Mouse (Mus musculus) MEL (cell line): ENCODE measurements at regions not wholly inside any gene's neighbourhood (a gene's known extent, or its start where the extent isn't known, plus 50 kb on each side); places are given as distances from the start of the nearest gene placed in this dataset.

Experiments used
- DNase-seq: peaks from one replicate; pipeline ENCODE4 v3.0.0; 2011; ENCODE audit warnings: low read depth, low spot score
- H3K27ac ChIP-seq: 2 replicates; pipeline ENCODE4 v1.5.1; 2012; ENCODE audit warnings: low read depth, mild to moderate bottlenecking, control low read depth, low read length, moderate library complexity; ENCODE audit not compliant: control insufficient read depth
- H3K27me3 ChIP-seq, 2 experiments: fragments of 150-350 bp in 1 of 2; sonication (generic) in 1 of 2; 2 replicates each; pipeline ENCODE4 v1.6.1; 2012; ENCODE audit warnings: low read length in 2 of 2, mild to moderate bottlenecking in 2 of 2, improper control_type of control experiment in 1 of 2, moderate library complexity in 1 of 2; ENCODE audit not compliant: insufficient read depth in 2 of 2, control insufficient read depth in 1 of 2
- H3K36me3 ChIP-seq, 2 experiments: 2 replicates each; pipeline ENCODE4 v1.6.1; 2012 to 2014; ENCODE audit warnings: low read length in 2 of 2, improper control_type of control experiment in 1 of 2, inconsistent platforms in 1 of 2, mild to moderate bottlenecking in 1 of 2; ENCODE audit not compliant: insufficient read depth in 2 of 2, control insufficient read depth in 1 of 2
- H3K4me1 ChIP-seq, 2 experiments: fragments of 150-350 bp in 1 of 2; sonication (generic) in 1 of 2; 2 replicates each; pipeline ENCODE4 v1.6.1; 2012; ENCODE audit warnings: low read length in 2 of 2, improper control_type of control experiment in 1 of 2, mild to moderate bottlenecking in 1 of 2; ENCODE audit not compliant: insufficient read depth in 2 of 2, control insufficient read depth in 1 of 2
- H3K4me3 ChIP-seq, 2 experiments: fragments of 150-350 bp in 1 of 2; sonication (generic) in 1 of 2; 2 replicates each; pipeline ENCODE4 v1.5.1; 2012; ENCODE audit warnings: low read depth in 2 of 2, low read length in 2 of 2, mild to moderate bottlenecking in 2 of 2, moderate library complexity in 2 of 2, control low read depth in 1 of 2, improper control_type of control experiment in 1 of 2; ENCODE audit not compliant: control insufficient read depth in 1 of 2, insufficient read depth in 1 of 2
- H3K79me2 ChIP-seq: 2 replicates; pipeline ENCODE4 v1.6.1; 2012; ENCODE audit warnings: mild to moderate bottlenecking, low read length, moderate library complexity; ENCODE audit not compliant: control insufficient read depth, poor library complexity, insufficient read depth
- H3K9ac ChIP-seq: 2 replicates; pipeline ENCODE4 v1.6.1; 2012; ENCODE audit warnings: low read depth, mild to moderate bottlenecking, control low read depth, low read length, moderate library complexity; ENCODE audit not compliant: control insufficient read depth, poor library complexity, severe bottlenecking
- H3K9me3 ChIP-seq: fragments of 150-350 bp; sonication (generic); replicated peaks from 2 replicates; pipeline ENCODE4 v1.6.1; 2012; ENCODE audit warnings: mild to moderate bottlenecking, low read length, improper control_type of control experiment, moderate library complexity; ENCODE audit not compliant: insufficient read depth
- CHD2 ChIP-seq: IDR thresholded peaks from 2 replicates; pipeline ENCODE4 v1.6.1; 2011; ENCODE audit warnings: low read length, improper control_type of control experiment
- CTCF ChIP-seq, 3 experiments: IDR thresholded peaks in 2 of 3; conservative IDR thresholded peaks in 1 of 3; 2 replicates each; pipeline ENCODE4 v1.5.1; 2011 to 2012; ENCODE audit warnings: low read length in 3 of 3, low read depth in 2 of 3, mild to moderate bottlenecking in 2 of 3, improper control_type of control experiment in 1 of 3, inconsistent platforms in 1 of 3, mixed read lengths in 1 of 3, moderate library complexity in 1 of 3; ENCODE audit not compliant: control insufficient read depth in 1 of 3, insufficient read depth in 1 of 3, poor library complexity in 1 of 3, severe bottlenecking in 1 of 3
- E2F4 ChIP-seq: IDR thresholded peaks from 2 replicates; pipeline ENCODE4 v1.6.1; 2011; ENCODE audit warnings: low read depth, low read length, improper control_type of control experiment, borderline replicate concordance
- ELF1 ChIP-seq: IDR thresholded peaks from 2 replicates; pipeline ENCODE4 v1.6.1; 2014; ENCODE audit warnings: low read depth, mild to moderate bottlenecking, inconsistent platforms, low read length, improper control_type of control experiment, moderate library complexity
- EP300 ChIP-seq, 2 experiments: IDR thresholded peaks; 2 replicates each; pipeline ENCODE4 v1.6.1; 2011; ENCODE audit warnings: improper control_type of control experiment in 2 of 2, low read length in 2 of 2, low read depth in 1 of 2, mild to moderate bottlenecking in 1 of 2
- ETS1 ChIP-seq: IDR thresholded peaks from 2 replicates; pipeline ENCODE4 v1.6.1; 2012; ENCODE audit warnings: low read depth, mild to moderate bottlenecking, inconsistent platforms, low read length, improper control_type of control experiment, moderate library complexity
- HCFC1 ChIP-seq: IDR thresholded peaks from 2 replicates; pipeline ENCODE4 v1.6.1; 2012; ENCODE audit warnings: low read depth, mild to moderate bottlenecking, inconsistent platforms, low read length, improper control_type of control experiment, moderate library complexity
- MAFK ChIP-seq: IDR thresholded peaks from 2 replicates; pipeline ENCODE4 v1.6.1; 2011; ENCODE audit warnings: low read depth, mild to moderate bottlenecking, low read length, improper control_type of control experiment, borderline replicate concordance
- MEF2A ChIP-seq: IDR thresholded peaks from 2 replicates; pipeline ENCODE4 v1.6.1; 2014; ENCODE audit warnings: low read depth, mild to moderate bottlenecking, inconsistent platforms, low read length, improper control_type of control experiment; ENCODE audit not compliant: poor library complexity, insufficient replicate concordance, severe bottlenecking; ENCODE audit errors: extremely low read depth
- MXI1 ChIP-seq: IDR thresholded peaks from 2 replicates; pipeline ENCODE4 v1.6.1; 2011; ENCODE audit warnings: mild to moderate bottlenecking, low read depth, low read length, improper control_type of control experiment
- MYB ChIP-seq: IDR thresholded peaks from 2 replicates; pipeline ENCODE4 v1.6.1; 2011; ENCODE audit warnings: mild to moderate bottlenecking, low read depth, low read length, improper control_type of control experiment
- POLR2AphosphoS2 ChIP-seq: IDR thresholded peaks from 2 replicates; pipeline ENCODE4 v1.6.1; 2011; ENCODE audit warnings: low read length, improper control_type of control experiment
- POLR2AphosphoS5 ChIP-seq: IDR thresholded peaks from 2 replicates; pipeline ENCODE4 v1.6.1; 2012; ENCODE audit warnings: low read depth, borderline replicate concordance, mild to moderate bottlenecking, inconsistent platforms, low read length, moderate library complexity, mixed read lengths
- RAD21 ChIP-seq: IDR thresholded peaks from 2 replicates; pipeline ENCODE4 v1.6.1; 2011; ENCODE audit warnings: mild to moderate bottlenecking, low read depth, low read length, improper control_type of control experiment
- RCOR1 ChIP-seq: IDR thresholded peaks from 2 replicates; pipeline ENCODE4 v1.6.1; 2012; ENCODE audit warnings: low read depth, mild to moderate bottlenecking, inconsistent platforms, low read length, improper control_type of control experiment
- SIN3A ChIP-seq: IDR thresholded peaks from 2 replicates; pipeline ENCODE4 v1.6.1; 2012; ENCODE audit warnings: low read length, improper control_type of control experiment, inconsistent platforms
- SMC3 ChIP-seq: IDR thresholded peaks from 2 replicates; pipeline ENCODE4 v1.6.1; 2011; ENCODE audit warnings: low read depth, low read length, improper control_type of control experiment
- TAL1 ChIP-seq: IDR thresholded peaks from 2 replicates; pipeline ENCODE4 v1.6.1; 2012; ENCODE audit warnings: mild to moderate bottlenecking, inconsistent platforms, low read length, moderate library complexity, mixed read lengths
- UBTF ChIP-seq: IDR thresholded peaks from 2 replicates; pipeline ENCODE4 v1.6.1; 2012; ENCODE audit warnings: low read depth, mild to moderate bottlenecking, inconsistent platforms, low read length, improper control_type of control experiment, moderate library complexity, borderline replicate concordance; ENCODE audit not compliant: insufficient read depth
- USF1 ChIP-seq: IDR thresholded peaks from 2 replicates; pipeline ENCODE4 v1.6.1; 2014; ENCODE audit warnings: low read depth, mild to moderate bottlenecking, inconsistent platforms, low read length, improper control_type of control experiment, moderate library complexity
- USF2 ChIP-seq, 2 experiments: IDR thresholded peaks; 2 replicates each; pipeline ENCODE4 v1.6.1; 2011 to 2012; ENCODE audit warnings: improper control_type of control experiment in 2 of 2, low read length in 2 of 2, borderline replicate concordance in 1 of 2, inconsistent platforms in 1 of 2, low read depth in 1 of 2, mild to moderate bottlenecking in 1 of 2; ENCODE audit not compliant: insufficient read depth in 1 of 2
- ZC3H11A ChIP-seq: IDR thresholded peaks from 2 replicates; pipeline ENCODE4 v1.6.1; 2012; ENCODE audit warnings: low read depth, mild to moderate bottlenecking, inconsistent platforms, low read length, improper control_type of control experiment
- ZKSCAN1 ChIP-seq: IDR thresholded peaks from 2 replicates; pipeline ENCODE4 v1.6.1; 2012; ENCODE audit warnings: low read depth, mild to moderate bottlenecking, inconsistent platforms, low read length, improper control_type of control experiment, moderate library complexity
- ZNF384 ChIP-seq: IDR thresholded peaks from 2 replicates; pipeline ENCODE4 v1.6.1; 2012; ENCODE audit warnings: low read depth, mild to moderate bottlenecking, inconsistent platforms, low read length, improper control_type of control experiment

DNA sequence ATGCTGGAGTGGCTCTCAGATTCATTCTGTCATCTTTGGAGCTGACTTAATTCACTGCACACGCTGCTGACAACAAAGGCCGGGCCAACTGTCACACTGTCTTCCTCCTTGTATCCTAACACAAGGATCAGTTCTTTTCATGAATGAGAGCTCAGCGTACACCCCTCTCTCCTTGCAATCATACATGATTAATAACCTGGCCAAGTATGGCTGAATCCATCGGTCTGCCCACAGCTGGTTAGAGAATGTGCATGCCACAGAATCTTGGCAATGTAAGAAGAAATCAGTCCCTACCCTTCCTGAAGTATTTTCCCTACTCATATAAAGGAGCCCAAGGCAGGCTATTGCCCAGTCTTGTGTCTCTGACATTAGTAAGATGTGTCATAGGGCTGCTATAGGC is 387.4 kb upstream of the Clint1 start:
- Histone ChIP-seq H3K4me3 (no peak overlapping the region), H3K27ac (no peak overlapping the region), H3K27me3 (no peaks in the 10 kb centered on the region), H3K79me2 (no peaks in the 10 kb centered on the region), H3K36me3 (no peaks in the 10 kb centered on the region), H3K4me1 (no peaks in the 10 kb centered on the region), H3K9ac (no peak overlapping the region), H3K9me3 (no peaks in the 10 kb centered on the region; the same call in 1 of the 2 replicates)
- DNase-seq: no peak
- TF ChIP-seq MAFK (no peak), ETS1 (no peak), RCOR1 (no peak), MXI1 (no peak), MYB (no peak), ZKSCAN1 (no peak), ZNF384 (no peak), EP300 (IDR thresholded peaks at IDR 0.05; ENCODE audit: low read depth in 1 of 2, low read length in 2 of 2) (no peak), TAL1 (no peak), HCFC1 (no peak), USF1 (no peak), RAD21 (no peak), E2F4 (no peak), UBTF (no peak), SIN3A (no peak), SMC3 (no peak), CHD2 (no peak), ELF1 (no peak)

DNA sequence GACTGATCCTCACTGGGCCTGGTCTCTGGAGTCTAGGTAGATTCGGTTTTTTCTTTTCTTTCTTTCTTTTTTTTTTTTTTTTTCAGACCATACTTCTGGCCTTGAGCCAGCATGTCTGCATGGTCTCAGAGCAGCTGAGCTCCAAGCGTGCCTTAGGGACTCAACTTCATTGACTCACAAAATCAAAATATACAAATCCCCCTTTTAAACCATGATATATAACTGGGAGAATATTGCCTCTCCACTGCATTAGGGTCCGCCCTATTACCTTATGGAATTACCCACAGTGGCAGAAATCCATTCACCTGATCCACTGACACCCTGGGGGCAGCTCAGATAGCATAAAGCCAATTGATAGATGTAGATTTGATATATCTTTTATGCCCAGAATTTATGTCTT is 385.5 kb upstream of the Clint1 start:
- Histone ChIP-seq H3K27ac (no peak overlapping the region), H3K4me1 (no peaks in the 10 kb centered on the region), H3K4me3 (no peak overlapping the region), H3K79me2 (no peaks in the 10 kb centered on the region), H3K9me3 (no peaks in the 10 kb centered on the region; the same call in 1 of the 2 replicates), H3K9ac (no peak overlapping the region), H3K27me3 (no peaks in the 10 kb centered on the region), H3K36me3 (no peaks in the 10 kb centered on the region)
- TF ChIP-seq MEF2A: no peak
- no peak for TF ChIP-seq ZC3H11A
- TF ChIP-seq CTCF (IDR thresholded peaks at IDR 0.05 in 2 of 3, conservative IDR thresholded peaks at IDR 0.05 in 1 of 3; ENCODE audit: control insufficient read depth in 1 of 3, insufficient read depth in 1 of 3, low read depth in 2 of 3, low read length in 3 of 3, poor library complexity in 1 of 3, severe bottlenecking in 1 of 3): no peak
- TF ChIP-seq POLR2AphosphoS5: no peak
- TF ChIP-seq UBTF: no peak
- no peak for TF ChIP-seq ZNF384
- no peak for TF ChIP-seq USF2 (IDR thresholded peaks at IDR 0.05; ENCODE audit: borderline replicate concordance in 1 of 2, insufficient read depth in 1 of 2, low read depth in 1 of 2, low read length in 2 of 2)
- no peak for TF ChIP-seq ELF1
- no peak for TF ChIP-seq POLR2AphosphoS2
- no peak for TF ChIP-seq EP300 (IDR thresholded peaks at IDR 0.05; ENCODE audit: low read depth in 1 of 2, low read length in 2 of 2)
- no peak for DNase-seq
